Mouse (Mus musculus) adrenal gland, postnatal 10 days (tissue): Measurements from ENCODE around the gene Dnm1. TPM values are rescaled to one million over a fixed set of nuclear protein-coding genes. Genes with fewer than 3 reads are reported as not detected.
"Not testable (repeated sequence)": the region's sequence is repeated elsewhere in the genome, so short reads cannot be mapped to it uniquely, and the experiment has no call there.

ENCODE experiments used
- DNase-seq: peaks from one replicate; pipeline ENCODE4 v3.0.0; 2021; ENCODE audit warnings: mixed read lengths
- total RNA-seq, 2 experiments: library from RNA; stranded (reverse); gene quantifications; 2 replicates each; pipeline ENCODE4 v1.2.3; 2021

The Dnm1 gene
- total RNA-seq, 2 experiments from 2014 or later = 15.8 to 23.8 TPM

DNA sequence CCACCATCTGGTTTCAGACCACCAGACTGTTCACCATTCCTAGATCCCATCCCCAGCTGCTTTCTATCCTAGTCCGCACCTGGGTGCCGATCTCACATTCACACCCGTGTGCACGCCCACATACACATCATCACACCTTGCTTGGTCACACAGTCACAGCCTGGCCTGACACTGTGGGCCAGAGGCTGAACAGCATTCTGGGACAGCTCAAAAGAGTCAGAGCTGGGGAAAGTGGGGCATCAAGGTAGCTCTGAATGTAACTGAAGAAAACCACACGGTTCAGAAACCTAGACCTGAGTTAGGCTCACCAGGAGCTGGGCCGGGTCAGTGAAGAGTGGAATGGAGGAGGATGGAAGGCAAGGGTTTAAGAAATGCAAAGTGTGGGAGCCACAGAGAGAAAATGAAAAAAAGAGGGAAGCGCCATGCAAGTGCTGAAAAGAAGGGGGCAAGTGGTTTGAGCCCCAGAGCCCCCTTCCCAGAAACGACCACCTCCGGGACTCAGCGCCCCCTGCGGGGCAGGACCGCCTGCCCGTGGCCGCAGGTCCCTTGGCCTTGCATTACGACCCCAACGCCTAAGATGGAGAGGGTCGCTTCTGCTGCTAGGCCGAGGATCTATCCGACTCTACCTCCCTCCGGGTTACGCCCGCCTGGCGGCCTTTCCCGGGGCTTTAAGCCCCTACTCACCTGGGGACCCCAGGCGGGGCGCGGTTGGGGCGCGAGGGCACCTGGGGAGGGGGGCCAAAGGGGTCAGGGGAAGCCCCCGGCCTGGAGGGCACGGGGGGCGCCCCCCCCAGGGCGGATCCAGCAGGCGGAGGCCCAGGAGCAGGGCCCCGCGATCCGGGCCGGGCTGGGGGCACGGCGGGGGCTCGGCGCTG, 41.5 kb downstream of the Dnm1 start:
- DNase-seq = no peak

DNA sequence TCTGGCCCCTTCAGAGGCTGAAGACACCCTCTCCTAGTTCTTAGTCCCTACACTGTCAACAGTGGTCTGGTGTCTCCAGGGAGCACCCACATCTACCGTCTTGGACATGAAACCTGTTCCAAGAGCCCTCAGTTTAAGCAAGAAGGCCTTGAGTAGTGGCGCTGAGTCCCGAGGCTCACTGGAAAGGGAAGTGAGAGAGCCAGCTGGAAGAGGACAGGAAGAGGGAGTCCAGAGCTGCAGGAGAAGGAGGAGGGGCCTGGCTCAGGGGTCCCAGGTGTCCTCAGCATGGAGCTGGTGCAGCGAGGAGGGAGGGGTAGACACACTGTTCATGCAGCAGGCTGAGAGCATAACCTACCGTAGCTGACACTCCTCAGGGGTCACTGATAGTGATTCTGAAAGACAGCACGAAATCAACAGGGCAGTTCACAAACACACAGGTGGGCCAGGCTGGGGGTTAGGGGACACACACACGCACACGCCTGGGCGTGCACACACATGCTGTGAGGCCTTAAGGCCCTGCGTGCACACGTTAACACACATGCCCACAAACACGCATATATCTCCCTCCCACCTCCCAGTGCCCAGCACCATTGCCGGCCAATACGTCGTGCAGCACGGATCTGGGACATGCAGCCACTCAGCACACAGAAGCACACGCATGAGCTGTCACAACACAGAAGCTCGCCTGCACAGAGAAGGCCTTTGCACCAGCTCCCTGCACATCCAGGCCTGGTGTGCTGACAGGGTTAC, 42.9 kb downstream of the Dnm1 start:
- no peak for DNase-seq

DNA sequence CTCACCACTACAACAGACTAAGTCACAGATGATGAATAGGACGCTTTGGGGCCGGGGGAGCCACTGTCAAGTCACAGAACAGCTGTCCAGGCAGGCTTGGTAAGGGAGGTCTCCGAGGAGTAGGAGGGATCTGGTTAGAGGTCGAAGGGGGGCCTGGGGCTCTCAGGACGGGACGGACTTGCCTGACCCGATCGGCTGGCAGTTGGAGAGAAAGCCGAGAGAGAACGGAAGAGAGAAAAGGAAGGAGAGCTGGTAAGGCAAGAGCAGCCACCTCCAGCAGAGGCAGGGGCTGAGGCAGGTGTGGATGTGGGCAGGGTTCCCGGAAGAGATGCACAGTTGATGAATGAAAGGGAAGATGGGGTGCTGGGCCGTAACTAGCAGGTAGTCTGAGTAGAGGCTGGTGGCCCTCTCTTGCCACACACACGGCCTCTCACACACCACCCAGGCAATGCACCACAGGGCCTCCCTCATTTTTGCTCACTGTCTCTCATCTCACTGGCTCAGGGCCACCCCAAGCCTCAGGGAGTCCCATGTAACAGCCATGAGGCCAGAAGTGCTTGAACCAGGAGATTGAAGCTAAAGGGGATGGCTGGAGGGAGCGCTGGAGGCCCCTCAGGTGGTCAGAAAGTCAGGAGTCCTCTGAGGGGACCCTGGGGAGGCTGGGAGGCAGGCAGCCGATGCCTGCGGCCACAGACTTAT, 44.1 kb downstream of the Dnm1 start:
- no peak for DNase-seq

DNA sequence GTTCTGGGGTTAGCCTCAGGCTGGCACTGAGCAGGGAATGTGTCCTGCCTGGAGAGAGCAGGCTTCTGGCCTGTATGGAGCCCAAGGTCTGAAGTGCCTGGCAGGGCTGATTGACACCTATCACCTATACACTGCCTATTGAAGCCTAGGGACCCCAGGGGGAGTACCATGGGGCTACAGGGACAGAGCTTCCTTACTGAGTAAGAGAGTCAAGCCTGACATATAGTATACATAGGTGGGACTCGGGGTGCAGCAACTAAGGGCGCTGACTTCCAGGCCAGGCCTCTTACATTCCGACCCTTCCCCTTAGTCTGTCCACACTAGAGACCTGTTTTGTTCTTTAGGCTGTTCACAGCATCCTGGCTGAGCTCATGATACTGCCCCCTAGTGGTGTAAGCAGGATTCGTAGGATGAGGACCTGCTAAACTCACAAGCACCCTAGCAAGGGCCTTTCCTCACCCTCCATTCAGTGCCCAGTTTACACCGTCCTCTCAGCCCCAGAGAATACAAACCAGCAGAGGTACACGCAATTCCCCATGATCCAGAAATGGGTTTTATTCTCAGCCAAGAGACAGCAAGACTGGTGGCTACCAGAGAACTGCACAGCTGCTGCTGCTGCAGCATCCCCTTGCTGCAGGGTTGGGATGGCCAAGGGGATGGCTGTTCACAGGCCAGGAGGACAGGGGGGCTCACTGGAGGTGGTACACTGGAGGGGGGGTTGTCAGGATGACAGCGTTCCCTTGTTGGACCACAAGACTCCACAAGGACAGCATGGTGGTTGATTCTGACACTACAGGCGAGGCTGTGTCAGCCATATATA, 45.0 kb downstream of the Dnm1 start:
- peak; percentile 74 for DNase-seq

- DNase-seq = no peak
Observed at GRCm38 (mm10) chr2:32307247-32307798, 45.8 kb downstream of the Dnm1 start.

- DNase-seq = no peak
Observed at GRCm38 (mm10) chr2:32306176-32306575, 47.0 kb downstream of the Dnm1 start.

GRCm38 (mm10) chr2:32305668-32306067, 47.5 kb downstream of the Dnm1 start:
- DNase-seq = no peak

GRCm38 (mm10) chr2:32304145-32304832, 48.8 kb downstream of the Dnm1 start:
- DNase-seq = peak; percentile 69

GRCm38 (mm10) chr2:32302952-32303351, 50.2 kb downstream of the Dnm1 start:
- DNase-seq = no peak

- no peak for DNase-seq
Observed at GRCm38 (mm10) chr2:32299469-32299868, 53.7 kb downstream of the Dnm1 start.

DNA sequence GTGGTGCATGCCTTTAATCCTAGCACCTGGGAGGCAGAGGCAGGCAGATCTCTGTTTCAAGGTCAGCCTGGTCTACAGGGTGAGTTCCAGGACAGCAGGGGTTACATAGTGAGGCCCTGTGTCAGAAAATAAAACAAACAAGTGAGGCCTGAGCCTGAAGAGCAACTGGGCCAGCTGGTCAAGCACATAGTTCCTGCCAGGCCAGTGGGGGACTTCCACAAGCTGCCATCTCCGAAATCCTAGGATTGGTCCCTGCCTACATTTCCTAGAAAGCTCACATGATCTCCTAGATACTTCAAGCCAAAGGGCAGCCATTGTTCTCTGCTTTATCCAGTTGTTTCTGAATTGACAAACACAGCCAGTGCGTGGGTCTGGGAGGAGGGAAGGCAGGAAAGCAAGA, 57.3 kb downstream of the Dnm1 start:
- not testable (repeated sequence) for DNase-seq

DNA sequence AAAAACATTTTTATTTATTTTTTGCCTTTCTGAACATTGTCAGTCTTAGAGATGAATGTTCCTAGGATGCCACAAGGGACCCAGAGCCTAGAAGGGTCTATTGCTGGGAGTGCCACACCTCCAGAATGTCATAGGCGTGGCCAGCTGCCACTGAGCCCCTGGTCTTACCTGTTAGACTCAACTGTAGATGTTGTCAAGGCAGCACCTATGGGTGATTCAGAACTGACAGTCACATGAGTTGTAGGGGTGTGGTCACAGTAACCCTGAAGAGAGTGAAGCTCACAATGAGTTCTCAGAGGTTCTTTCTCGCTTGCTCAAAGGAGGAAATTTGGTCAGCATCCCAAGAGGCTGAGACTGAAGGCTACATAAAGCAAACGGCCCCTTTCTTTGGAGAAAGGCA, 57.9 kb downstream of the Dnm1 start:
- no peak for DNase-seq

GRCm38 (mm10) chr2:32294348-32294747, 58.8 kb downstream of the Dnm1 start:
- peak; percentile 73 for DNase-seq

- no peak for DNase-seq
Observed at GRCm38 (mm10) chr2:32289578-32289977, 63.6 kb downstream of the Dnm1 start.

GRCm38 (mm10) chr2:32288371-32288931, 64.7 kb downstream of the Dnm1 start:
- DNase-seq = no peak

DNA sequence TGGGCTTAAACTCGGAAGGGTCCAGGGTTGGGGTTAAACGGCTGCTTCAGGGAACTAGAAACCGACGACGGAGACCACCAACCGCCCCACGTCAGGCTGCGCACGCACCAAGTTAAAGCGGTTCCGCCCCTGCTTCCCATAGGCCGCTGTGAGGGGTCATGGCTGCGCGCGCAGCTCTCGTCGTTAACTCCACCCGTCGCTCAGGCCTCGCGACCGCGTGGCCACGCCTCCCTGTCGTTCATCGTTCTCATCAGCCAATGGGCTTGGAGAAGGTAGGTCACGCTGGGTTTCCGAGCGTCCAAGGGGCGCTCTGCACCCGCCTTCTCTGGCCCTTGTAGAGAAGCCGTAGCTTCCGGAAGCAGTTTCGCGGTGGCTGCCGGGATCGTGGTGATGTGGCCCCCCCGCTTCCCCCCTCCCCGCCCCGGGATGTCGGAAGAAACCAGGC, 65.2 kb downstream of the Dnm1 start, which contains the start of gene Swi5:
TSS of gene Swi5 (minus strand) at position 153 of the 445 bp plus-strand sequence.
- DNase-seq = peak; percentile 99

DNA sequence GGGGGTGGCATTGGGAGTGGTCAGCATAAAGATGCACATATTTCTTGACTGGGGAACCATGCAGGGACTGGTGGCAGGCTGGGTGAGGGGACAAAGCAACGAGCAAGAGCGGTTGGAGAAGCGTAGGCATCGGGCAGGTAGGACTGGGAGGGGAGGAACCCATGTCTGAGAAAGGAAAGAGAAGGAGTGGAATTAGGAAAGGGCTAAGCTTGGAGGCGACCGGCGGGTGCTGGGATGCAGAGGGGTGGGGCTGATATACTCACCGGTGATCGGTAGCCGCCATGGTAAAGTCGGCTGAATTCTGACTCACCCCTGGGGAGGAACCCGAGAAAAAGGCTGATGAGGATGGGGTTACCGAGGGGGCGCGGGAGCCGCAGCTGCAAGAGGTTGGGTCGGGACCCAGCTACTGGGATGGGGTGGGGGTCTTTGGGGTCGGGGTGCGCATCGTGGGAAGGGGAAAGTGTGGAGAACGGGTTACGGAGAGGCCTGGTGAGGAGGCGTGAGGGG, 65.8 kb downstream of the Dnm1 start, which contains the start of gene Golga2:
TSS of gene Golga2 (plus strand) at position 51 of the 507 bp plus-strand sequence.
- no peak for DNase-seq

DNA sequence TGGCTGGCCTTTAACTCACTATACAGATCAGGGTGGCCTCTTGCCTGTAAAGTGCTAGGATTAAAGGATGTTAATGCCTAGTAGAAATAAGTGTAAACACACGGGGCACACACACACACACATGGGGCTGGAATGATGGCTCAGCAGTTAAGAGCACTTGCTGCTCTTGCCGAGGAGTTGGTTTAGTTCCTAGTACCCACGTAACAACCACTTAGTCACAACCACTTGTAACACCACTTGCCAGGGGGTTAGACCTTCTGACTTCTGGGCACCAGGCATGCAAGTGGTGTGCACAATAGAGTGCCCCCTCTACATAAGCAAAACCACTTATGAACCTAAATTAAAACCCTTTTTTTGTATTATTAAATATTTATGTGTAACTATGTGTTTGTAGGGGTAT, 69.2 kb downstream of the Dnm1 start:
- no peak for DNase-seq

DNA sequence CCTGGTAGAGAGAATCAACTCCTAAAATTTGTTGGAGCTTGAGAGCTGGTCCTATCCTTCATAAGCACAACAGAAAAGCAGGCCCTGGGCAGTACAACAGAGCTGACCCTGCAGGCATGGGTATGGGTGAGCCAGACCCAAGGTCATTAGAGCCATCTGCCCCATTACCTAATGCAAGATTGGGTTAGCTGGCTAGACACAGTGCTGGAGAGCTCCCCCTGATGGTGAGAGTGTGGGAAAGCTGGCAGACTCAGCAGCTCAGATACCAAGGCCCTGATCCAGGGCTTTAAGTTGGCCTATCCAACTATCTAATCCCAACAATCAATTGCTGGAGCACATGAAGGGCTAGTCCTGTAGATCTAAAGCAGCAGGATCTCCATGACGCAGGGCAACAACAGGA, 70.4 kb downstream of the Dnm1 start:
- DNase-seq = peak; percentile 85

- DNase-seq = no peak
Observed at GRCm38 (mm10) chr2:32282289-32282688, 70.8 kb downstream of the Dnm1 start.
